Mouse (Mus musculus): Measurements from ENCODE around the gene Enthd1. TPM values are rescaled to one million over a fixed set of nuclear protein-coding genes. Genes with fewer than 3 reads are reported as not detected.

Gene Enthd1
- polyA plus RNA-seq, 1 experiment from 2014 or later, result not detected

DNA sequence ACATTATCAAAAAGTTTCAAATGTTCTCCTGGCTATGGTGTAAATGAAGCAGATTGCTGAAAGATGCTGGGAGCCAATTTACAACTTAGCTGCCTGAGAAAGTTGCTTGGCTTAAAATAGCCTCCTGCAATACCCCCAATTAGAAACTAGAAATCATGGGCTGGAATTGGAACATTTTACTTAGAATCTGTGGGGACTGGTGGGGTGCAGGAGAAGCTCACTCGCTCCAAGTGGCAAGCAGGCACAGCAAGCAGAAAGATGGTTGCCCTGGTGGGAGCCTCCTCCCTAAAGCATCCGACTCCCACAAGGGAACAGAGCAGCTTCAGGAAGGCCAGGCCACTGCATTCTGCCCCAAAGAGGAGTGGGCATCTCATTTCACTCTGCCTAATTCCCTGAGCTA is 28.9 kb downstream of the Enthd1 start:
- 75% methylated on average over 2 of the region's 2 CpGs for WGBS
- no peak overlapping the region for H3K9ac ChIP-seq (ENCODE audit: low read depth, low read length)
- no peaks in the 10 kb centered on the region for H3K9me3 ChIP-seq (ENCODE audit: control insufficient read depth, low read length)
- H3K27ac ChIP-seq (ENCODE audit: low read depth, low read length), result no peak overlapping the region
- H3K27me3 ChIP-seq (replicated peaks; ENCODE audit: control insufficient read depth, insufficient read depth, low read length), result 0 out of 2 replicates have a peak, but pooled peaks cover 3% of the 10 kb centered on the region
- no peak for ATAC-seq (replicated peaks; ENCODE audit: low FRiP score)
- H3K4me1 ChIP-seq (replicated peaks; ENCODE audit: control insufficient read depth, insufficient read depth, low read length), result peaks cover 23% of the 10 kb centered on the region
- H3K4me2 ChIP-seq, result no peak overlapping the region
- no peaks in the 10 kb centered on the region for H3K36me3 ChIP-seq (ENCODE audit: control insufficient read depth, insufficient read depth, low read length)
- no peak overlapping the region for H3K4me3 ChIP-seq (ENCODE audit: low read depth, low read length)
- DNase-seq (ENCODE audit: low spot score), result no peak

DNA sequence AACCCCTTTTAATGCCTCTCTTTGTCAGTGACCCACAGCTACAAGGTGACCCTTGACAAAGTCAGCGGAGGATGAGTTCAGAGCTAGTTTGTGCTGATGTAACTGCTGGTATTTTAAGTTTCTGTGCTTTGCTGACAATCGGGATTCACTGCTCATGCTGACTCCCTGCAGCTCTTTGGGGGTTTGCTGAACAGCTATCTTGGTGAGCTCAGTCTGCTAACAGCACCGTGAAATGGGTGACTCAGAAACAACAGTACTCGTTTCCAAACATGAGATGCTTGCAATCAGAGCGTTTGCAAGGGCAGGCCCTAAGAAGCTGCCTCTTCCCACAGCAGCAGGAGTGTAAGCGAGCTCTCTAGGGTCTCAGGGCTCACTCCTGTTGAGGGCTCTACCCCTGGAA is 31.7 kb downstream of the Enthd1 start:
- 63% methylated on average over 6 of the region's 6 CpGs for WGBS

DNA sequence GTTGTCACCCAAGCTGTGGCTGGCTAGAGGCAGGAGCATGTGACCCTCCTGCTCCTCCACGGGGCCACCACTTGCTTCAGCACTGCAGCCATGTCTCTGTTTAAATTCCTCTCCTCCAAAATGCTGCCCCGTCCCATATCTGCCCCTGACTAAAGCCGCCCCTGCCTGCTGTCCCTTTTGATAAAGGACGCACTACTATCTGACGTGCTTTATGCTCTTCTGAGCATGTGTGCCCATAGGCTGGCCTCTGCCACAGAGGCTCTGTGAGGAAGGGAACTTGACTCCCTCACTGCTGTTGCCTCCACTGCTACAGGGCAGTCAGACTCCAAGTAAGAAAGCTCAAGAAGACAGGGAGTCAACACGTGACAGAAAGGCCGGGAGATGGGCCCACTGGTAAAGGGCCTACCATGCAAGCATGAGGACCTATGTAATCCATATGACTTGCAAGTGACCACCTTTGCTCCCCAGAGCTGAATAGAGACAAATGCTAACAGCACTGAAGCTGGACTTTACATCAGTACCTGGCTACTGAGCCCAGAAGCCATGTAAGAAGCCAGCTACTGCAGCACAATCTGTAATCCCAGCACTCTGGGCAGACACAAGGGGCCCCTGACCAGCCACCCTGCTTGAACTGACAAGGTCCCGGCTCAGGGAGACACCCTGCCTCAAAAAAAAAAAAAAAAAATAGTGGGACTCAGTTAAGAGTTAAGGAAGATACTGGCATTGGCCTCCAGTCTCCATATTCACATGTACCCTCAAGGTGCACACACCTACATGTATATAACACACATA is 32.5 kb downstream of the Enthd1 start:
- no peaks in the 10 kb centered on the region for H3K9me3 ChIP-seq (ENCODE audit: control insufficient read depth, low read length)
- ATAC-seq (replicated peaks; ENCODE audit: low FRiP score) (peak; percentile 98), DNase-seq (ENCODE audit: low spot score) (peak; percentile 52)
- no peak overlapping the region for H3K4me3 ChIP-seq (ENCODE audit: low read depth, low read length)
- peak overlapping the region; percentile 20; the same call in 1 of the 2 replicates for H3K9ac ChIP-seq (ENCODE audit: low read depth, low read length)
- WGBS, result 55% methylated on average over 8 of the region's 8 CpGs
- peaks cover 29% of the 10 kb centered on the region for H3K4me1 ChIP-seq (replicated peaks; ENCODE audit: control insufficient read depth, insufficient read depth, low read length)
- H3K4me2 ChIP-seq, result peak overlapping the region; percentile 48
- 0 out of 2 replicates have a peak, but pooled peaks cover 3% of the 10 kb centered on the region for H3K27me3 ChIP-seq (replicated peaks; ENCODE audit: control insufficient read depth, insufficient read depth, low read length)
- H3K27ac ChIP-seq (ENCODE audit: low read depth, low read length), result peak overlapping the region; percentile 73
- H3K36me3 ChIP-seq (ENCODE audit: control insufficient read depth, insufficient read depth, low read length), result no peaks in the 10 kb centered on the region

More for the DNA sequence above, 31.7 kb downstream of the Enthd1 start:
- Histone ChIP-seq H3K27me3 (replicated peaks; ENCODE audit: control insufficient read depth, insufficient read depth, low read length) (0 out of 2 replicates have a peak, but pooled peaks cover 3% of the 10 kb centered on the region), H3K27ac (ENCODE audit: low read depth, low read length) (peak overlapping the region; percentile 73), H3K9ac (ENCODE audit: low read depth, low read length) (no peak overlapping the region), H3K9me3 (ENCODE audit: control insufficient read depth, low read length) (no peaks in the 10 kb centered on the region), H3K4me3 (ENCODE audit: low read depth, low read length) (no peak overlapping the region), H3K36me3 (ENCODE audit: control insufficient read depth, insufficient read depth, low read length) (no peaks in the 10 kb centered on the region), H3K4me2 (no peak overlapping the region; the same call in 1 of the 2 replicates), H3K4me1 (replicated peaks; ENCODE audit: control insufficient read depth, insufficient read depth, low read length) (peaks cover 29% of the 10 kb centered on the region)
- ATAC-seq (replicated peaks; ENCODE audit: low FRiP score) (no peak), DNase-seq (ENCODE audit: low spot score) (no peak)

DNA sequence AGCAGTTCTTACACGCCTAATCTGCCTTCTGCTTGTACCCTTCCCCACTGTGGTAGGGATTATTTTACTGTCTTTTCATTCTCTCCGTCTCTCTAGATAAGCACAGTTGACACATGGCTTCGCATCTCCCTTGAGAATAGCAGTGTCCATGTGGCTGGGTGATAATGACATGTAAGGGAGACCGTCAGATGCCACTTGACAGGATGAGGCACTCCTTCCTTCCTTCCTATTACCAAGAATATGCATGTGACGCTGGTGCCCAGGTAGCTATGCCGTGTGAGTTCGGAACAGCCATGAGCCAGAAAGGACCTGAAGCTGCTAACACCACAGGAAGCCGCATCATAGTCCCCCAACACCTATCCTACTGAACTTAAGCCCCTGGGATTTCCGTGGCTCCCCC is 33.9 kb downstream of the Enthd1 start:
- H3K4me1 ChIP-seq (replicated peaks; ENCODE audit: control insufficient read depth, insufficient read depth, low read length), result peaks cover 29% of the 10 kb centered on the region
- H3K27me3 ChIP-seq (replicated peaks; ENCODE audit: control insufficient read depth, insufficient read depth, low read length), result no peaks in the 10 kb centered on the region
- DNase-seq (ENCODE audit: low spot score) (no peak), ATAC-seq (replicated peaks; ENCODE audit: low FRiP score) (peak; percentile 59)
- peak overlapping the region; percentile 48 for H3K9ac ChIP-seq (ENCODE audit: low read depth, low read length)
- no peak overlapping the region for H3K4me3 ChIP-seq (ENCODE audit: low read depth, low read length)
- peak overlapping the region; percentile 73 for H3K27ac ChIP-seq (ENCODE audit: low read depth, low read length)
- H3K9me3 ChIP-seq (ENCODE audit: control insufficient read depth, low read length), result no peaks in the 10 kb centered on the region
- 43% methylated on average over 9 of the region's 9 CpGs for WGBS
- H3K36me3 ChIP-seq (ENCODE audit: control insufficient read depth, insufficient read depth, low read length), result no peaks in the 10 kb centered on the region
- H3K4me2 ChIP-seq, result peak overlapping the region; percentile 40

DNA sequence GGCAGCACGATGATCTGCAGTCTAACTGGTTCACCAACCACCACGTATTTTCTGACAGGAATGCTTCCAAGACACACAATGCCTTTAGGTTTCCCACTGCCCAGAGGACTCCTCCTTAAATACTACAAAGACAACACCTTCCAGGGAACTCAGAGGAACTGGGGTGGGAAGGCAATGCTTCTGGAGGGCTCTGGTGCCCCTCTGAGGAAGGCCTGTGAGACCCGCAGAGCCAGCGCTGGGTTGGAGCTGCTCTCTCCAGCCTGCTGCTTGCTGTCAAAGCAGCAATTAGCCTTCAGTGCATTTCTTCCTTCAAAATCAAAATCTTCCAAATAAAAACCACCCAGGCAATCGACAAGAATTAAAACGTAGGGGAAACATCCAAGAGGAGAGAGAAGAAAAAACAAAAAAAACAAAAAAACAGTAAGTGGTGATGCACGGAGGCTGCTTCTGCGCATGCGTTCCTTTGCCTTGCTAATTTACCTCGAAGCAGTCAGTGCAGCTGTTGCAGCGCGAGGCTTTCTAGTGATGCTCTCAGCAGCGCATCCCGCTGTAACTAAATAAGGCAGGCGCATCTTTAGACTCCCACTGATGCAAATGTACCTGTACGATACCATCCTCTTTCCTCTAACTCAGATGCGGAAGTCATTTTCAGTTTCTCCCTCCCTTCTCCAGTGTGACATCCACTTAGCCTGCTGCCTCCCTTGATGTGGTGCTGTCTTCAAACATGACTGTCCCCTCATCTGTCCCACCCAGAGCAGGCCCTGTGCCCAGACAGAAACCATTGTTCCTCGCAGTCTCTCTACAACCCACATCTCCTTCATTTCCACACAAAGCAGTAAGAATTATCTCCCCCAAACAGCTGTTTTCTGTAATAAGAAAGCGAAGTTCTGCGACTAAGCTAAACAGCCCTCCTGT is 34.7 kb downstream of the Enthd1 start:
- peaks cover 29% of the 10 kb centered on the region for H3K4me1 ChIP-seq (replicated peaks; ENCODE audit: control insufficient read depth, insufficient read depth, low read length)
- H3K27me3 ChIP-seq (replicated peaks; ENCODE audit: control insufficient read depth, insufficient read depth, low read length), result no peaks in the 10 kb centered on the region
- no peak overlapping the region for H3K4me2 ChIP-seq
- WGBS, result 60% methylated on average over 20 of the region's 20 CpGs
- H3K4me3 ChIP-seq (ENCODE audit: low read depth, low read length), result no peak overlapping the region
- 0 out of 2 replicates have a peak overlapping the region, but pooled peaks have one; percentile 13 for H3K27ac ChIP-seq (ENCODE audit: low read depth, low read length)
- ATAC-seq (replicated peaks; ENCODE audit: low FRiP score), result no peak
- no peak for DNase-seq (ENCODE audit: low spot score)
- H3K36me3 ChIP-seq (ENCODE audit: control insufficient read depth, insufficient read depth, low read length), result no peaks in the 10 kb centered on the region
- peak overlapping the region; percentile 15; the same call in 1 of the 2 replicates for H3K9ac ChIP-seq (ENCODE audit: low read depth, low read length)
- no peaks in the 10 kb centered on the region for H3K9me3 ChIP-seq (ENCODE audit: control insufficient read depth, low read length)

DNA sequence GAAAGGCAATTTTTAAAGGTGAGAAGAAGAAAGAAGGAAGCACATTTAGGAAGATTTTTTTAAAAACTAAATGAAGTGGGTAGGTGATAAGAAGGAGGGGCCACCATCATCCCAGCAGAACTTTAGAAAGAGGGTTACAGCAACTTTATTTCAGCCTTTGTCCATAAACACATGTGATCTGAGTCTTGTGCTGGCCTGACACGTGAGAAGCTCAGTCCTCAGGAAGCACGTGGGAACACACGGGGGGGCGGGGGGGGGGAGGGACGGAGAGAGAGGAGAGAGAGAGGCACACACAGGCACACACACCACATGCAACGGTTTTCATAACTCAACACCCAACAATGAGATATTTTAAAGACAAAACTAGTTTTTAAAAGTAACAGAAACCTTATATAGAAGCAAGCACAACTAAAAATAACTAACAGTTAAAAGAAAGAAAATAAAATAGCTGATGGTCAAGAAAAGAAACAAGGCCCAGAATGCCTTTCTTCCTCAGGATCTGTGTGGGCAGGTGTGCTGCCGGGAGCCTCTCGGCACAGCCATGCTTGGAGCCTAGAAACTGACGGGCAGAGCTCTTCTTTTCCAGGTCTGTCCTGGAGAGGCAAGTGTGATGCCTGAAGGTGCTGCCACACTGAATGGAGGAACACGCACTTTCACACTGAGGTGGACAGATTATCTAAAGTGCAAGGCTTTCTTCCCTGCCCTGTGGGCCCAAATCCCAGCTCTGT is 43.1 kb downstream of the Enthd1 start:
- no peak overlapping the region for H3K4me3 ChIP-seq (ENCODE audit: low read depth, low read length)
- ATAC-seq (replicated peaks; ENCODE audit: low FRiP score), result no peak
- no peaks in the 10 kb centered on the region for H3K9me3 ChIP-seq (ENCODE audit: control insufficient read depth, low read length)
- no peak overlapping the region for H3K9ac ChIP-seq (ENCODE audit: low read depth, low read length)
- H3K27me3 ChIP-seq (replicated peaks; ENCODE audit: control insufficient read depth, insufficient read depth, low read length), result no peaks in the 10 kb centered on the region
- no peaks in the 10 kb centered on the region for H3K36me3 ChIP-seq (ENCODE audit: control insufficient read depth, insufficient read depth, low read length)
- no peak overlapping the region for H3K27ac ChIP-seq (ENCODE audit: low read depth, low read length)
- WGBS, result 52% methylated on average over 10 of the region's 10 CpGs
- H3K4me1 ChIP-seq (replicated peaks; ENCODE audit: control insufficient read depth, insufficient read depth, low read length), result peaks cover 10% of the 10 kb centered on the region
- no peak for DNase-seq (ENCODE audit: low spot score)
- no peak overlapping the region for H3K4me2 ChIP-seq

DNA sequence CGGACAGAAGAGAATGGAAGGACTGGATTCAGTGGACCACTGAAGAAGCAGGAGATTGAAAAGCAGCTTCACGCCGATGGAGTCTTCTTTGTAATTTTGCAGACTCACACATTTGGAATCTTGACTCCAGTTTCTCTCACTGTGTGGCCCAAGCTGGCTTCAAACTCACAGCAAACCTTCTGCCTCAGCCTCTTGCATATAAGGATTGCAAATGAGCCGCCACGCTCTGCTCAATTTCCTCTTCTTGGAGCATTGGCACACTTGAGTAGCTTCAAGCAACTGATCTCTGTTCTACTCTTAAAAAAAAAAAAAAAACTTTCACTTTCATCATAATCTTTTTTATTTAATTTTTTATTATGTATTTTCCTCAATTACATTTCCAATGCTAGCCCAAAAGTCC is 45.0 kb downstream of the Enthd1 start:
- H3K4me1 ChIP-seq (replicated peaks; ENCODE audit: control insufficient read depth, insufficient read depth, low read length), result peaks cover 10% of the 10 kb centered on the region
- no peak overlapping the region for H3K27ac ChIP-seq (ENCODE audit: low read depth, low read length)
- H3K4me2 ChIP-seq, result no peak overlapping the region
- no peaks in the 10 kb centered on the region for H3K36me3 ChIP-seq (ENCODE audit: control insufficient read depth, insufficient read depth, low read length)
- DNase-seq (ENCODE audit: low spot score), result no peak
- no peak for ATAC-seq (replicated peaks; ENCODE audit: low FRiP score)
- H3K9ac ChIP-seq (ENCODE audit: low read depth, low read length), result no peak overlapping the region
- no peaks in the 10 kb centered on the region for H3K9me3 ChIP-seq (ENCODE audit: control insufficient read depth, low read length)
- no peaks in the 10 kb centered on the region for H3K27me3 ChIP-seq (replicated peaks; ENCODE audit: control insufficient read depth, insufficient read depth, low read length)
- H3K4me3 ChIP-seq (ENCODE audit: low read depth, low read length), result no peak overlapping the region
- 89% methylated on average over 5 of the region's 5 CpGs for WGBS

DNA sequence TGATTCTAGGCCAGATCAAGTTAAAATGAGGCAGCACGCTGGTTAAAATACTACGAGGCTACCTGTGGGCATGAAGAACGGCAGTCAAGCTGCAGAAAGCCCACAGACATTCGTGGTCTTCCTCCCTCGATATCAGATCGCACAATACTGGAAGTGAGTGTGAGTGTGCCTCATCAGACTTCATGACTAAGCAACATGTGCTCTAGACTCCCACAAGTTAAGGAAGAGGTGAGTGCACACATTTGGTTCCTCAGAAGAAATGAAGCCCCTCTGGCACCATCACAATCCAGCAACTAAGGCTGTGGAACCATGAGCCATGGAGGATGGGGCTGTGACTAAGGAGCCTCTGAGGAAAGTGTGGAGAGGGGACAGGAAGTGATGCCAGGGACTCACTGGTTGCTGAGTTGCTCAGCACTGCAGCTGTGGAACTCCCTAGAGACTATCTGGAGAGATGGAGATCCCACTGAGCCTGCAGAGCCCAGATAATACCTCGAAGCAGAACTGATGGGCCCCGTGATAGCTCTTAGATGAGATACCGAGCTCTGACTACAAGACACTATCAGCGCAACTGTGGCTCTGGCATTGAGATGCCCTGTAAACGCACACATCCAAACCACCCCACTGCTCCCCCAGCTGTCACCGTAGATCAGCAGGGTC is 46.3 kb downstream of the Enthd1 start:
- no peaks in the 10 kb centered on the region for H3K27me3 ChIP-seq (replicated peaks; ENCODE audit: control insufficient read depth, insufficient read depth, low read length)
- H3K4me3 ChIP-seq (ENCODE audit: low read depth, low read length), result no peak overlapping the region
- H3K36me3 ChIP-seq (ENCODE audit: control insufficient read depth, insufficient read depth, low read length), result no peaks in the 10 kb centered on the region
- peak overlapping the region; percentile 41 for H3K4me2 ChIP-seq
- H3K9me3 ChIP-seq (ENCODE audit: control insufficient read depth, low read length), result no peaks in the 10 kb centered on the region
- peaks cover 10% of the 10 kb centered on the region for H3K4me1 ChIP-seq (replicated peaks; ENCODE audit: control insufficient read depth, insufficient read depth, low read length)
- H3K27ac ChIP-seq (ENCODE audit: low read depth, low read length), result no peak overlapping the region
- ATAC-seq (replicated peaks; ENCODE audit: low FRiP score) (peak; percentile 65), DNase-seq (ENCODE audit: low spot score) (no peak)
- H3K9ac ChIP-seq (ENCODE audit: low read depth, low read length), result peak overlapping the region; percentile 37; the same call in 1 of the 2 replicates
- 51% methylated on average over 12 of the region's 12 CpGs for whole genome bisulfite sequencing

Data from liver, embryonic 11.5 days (tissue).